Mouse (Mus musculus): ENCODE measurements at regions not wholly inside any gene's neighbourhood (a gene's known extent, or its start where the extent isn't known, plus 50 kb on each side); places are given as distances from the start of the nearest gene placed in this dataset.

DNA sequence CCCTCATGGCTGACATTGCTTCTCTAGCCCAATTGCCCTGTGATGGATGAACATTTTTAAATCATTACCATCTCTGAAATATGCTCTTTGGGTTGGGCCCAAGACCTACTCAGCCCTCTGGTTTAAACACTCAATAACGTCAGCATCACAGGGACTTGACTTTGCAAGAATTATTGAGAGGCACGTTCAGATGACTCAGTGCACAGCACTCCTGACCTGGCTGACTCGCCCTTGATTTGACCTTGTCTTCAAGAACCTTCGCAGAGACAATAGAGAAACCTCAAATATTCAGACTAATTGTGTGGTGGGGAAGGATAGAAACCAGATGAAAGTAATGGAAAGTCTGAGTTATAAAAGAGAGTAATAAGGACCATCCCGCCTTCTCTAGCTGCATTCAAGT, 127.9 kb upstream of the Lnx1 start:
- DNase-seq (ENCODE audit: low spot score) (no peak), ATAC-seq (no peak)
- Histone ChIP-seq H3K27ac (ENCODE audit: low read depth, low read length) (no peak overlapping the region), H3K4me1 (ENCODE audit: control insufficient read depth, insufficient read depth, low read length) (no peaks in the 10 kb centered on the region), H3K4me3 (ENCODE audit: low read depth, low read length) (no peak overlapping the region), H3K9ac (ENCODE audit: low read length) (no peak overlapping the region), H3K27me3 (replicated peaks; ENCODE audit: control insufficient read depth, insufficient read depth, low read length) (no peaks in the 10 kb centered on the region), H3K4me2 (ENCODE audit: low read length) (no peak overlapping the region), H3K9me3 (replicated peaks; ENCODE audit: control insufficient read depth, low read length) (no peaks in the 10 kb centered on the region), H3K36me3 (ENCODE audit: control insufficient read depth, insufficient read depth, low read length) (no peaks in the 10 kb centered on the region)
- 80% methylated on average over 5 of the region's 5 CpGs for WGBS

- Histone ChIP-seq H3K4me3 (ENCODE audit: low read depth, low read length) (no peak overlapping the region), H3K36me3 (ENCODE audit: control insufficient read depth, insufficient read depth, low read length) (no peaks in the 10 kb centered on the region), H3K9me3 (replicated peaks; ENCODE audit: control insufficient read depth, low read length) (no peaks in the 10 kb centered on the region), H3K4me1 (ENCODE audit: control insufficient read depth, insufficient read depth, low read length) (no peaks in the 10 kb centered on the region), H3K4me2 (ENCODE audit: low read length) (no peak overlapping the region), H3K9ac (ENCODE audit: low read length) (no peak overlapping the region), H3K27me3 (replicated peaks; ENCODE audit: control insufficient read depth, insufficient read depth, low read length) (no peaks in the 10 kb centered on the region), H3K27ac (ENCODE audit: low read depth, low read length) (no peak overlapping the region)
- no peak for ATAC-seq
- no peak for DNase-seq (ENCODE audit: low spot score)
- WGBS: 92% methylated on average over 9 of the region's 9 CpGs
Measured at GRCm38 (mm10) chr5:74829003-74829402, 126.3 kb upstream of the Lnx1 start.

DNA sequence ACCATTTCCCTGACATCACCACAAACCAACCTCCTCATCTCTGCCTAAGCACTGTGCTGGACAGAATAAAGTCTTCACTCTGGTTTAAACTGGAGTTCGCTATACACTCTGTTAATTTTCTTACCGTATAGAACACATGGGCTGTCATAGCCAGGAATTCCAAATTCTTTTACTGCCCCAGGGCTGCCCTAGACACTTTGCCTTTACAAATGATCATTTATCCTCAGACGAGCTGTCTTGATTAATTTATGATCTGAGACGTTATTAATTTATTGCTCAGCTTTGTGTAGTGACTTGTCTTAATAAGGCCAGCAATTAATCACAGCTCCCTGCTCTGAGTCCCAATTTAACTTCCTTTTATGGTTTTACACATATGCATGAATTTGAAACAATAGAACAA, 125.2 kb upstream of the Lnx1 start:
- H3K9ac ChIP-seq (ENCODE audit: low read length): no peak overlapping the region
- H3K9me3 ChIP-seq (replicated peaks; ENCODE audit: control insufficient read depth, low read length): no peaks in the 10 kb centered on the region
- no peaks in the 10 kb centered on the region for H3K36me3 ChIP-seq (ENCODE audit: control insufficient read depth, insufficient read depth, low read length)
- DNase-seq (ENCODE audit: low spot score): no peak
- H3K4me2 ChIP-seq (ENCODE audit: low read length): no peak overlapping the region
- no peaks in the 10 kb centered on the region for H3K27me3 ChIP-seq (replicated peaks; ENCODE audit: control insufficient read depth, insufficient read depth, low read length)
- ATAC-seq: no peak
- H3K4me1 ChIP-seq (ENCODE audit: control insufficient read depth, insufficient read depth, low read length): no peaks in the 10 kb centered on the region
- WGBS: 34% methylated on average over 4 of the region's 4 CpGs
- H3K27ac ChIP-seq (ENCODE audit: low read depth, low read length): no peak overlapping the region
- H3K4me3 ChIP-seq (ENCODE audit: low read depth, low read length): no peak overlapping the region

DNA sequence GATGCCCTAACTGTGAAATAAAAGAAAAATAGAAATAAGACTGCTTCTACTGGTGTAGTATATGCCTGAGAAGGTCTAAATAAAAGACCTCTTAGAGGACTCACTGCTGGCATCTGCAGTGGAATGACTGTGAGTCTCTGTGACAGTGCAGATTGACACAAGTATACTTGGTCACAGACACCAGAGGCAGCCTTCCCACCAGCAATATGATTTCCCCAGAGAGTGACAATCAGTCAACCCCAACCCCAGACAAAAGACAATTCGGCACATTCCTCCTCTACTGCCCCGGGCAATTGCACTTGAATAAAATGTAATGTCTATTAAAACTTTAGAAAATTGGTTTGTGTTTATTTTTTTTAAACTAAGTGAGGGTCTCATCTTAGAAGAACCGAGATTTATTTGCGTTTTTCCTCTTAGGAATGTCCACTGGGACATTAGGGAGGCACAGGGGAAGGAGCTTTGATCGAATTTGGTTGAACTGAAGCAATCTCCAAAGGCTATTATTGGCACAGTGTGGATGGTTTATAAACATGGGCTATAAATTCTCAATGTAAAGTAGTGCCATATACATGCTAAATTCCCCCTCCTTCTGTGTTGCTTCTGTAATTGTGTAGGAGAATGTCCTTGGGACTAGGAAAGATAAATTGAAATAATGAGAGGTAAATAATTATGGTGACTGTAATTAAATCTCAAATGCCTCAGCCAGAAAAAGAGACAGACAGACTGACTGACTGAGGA, 123.0 kb upstream of the Lnx1 start:
- H3K4me1 ChIP-seq (ENCODE audit: control insufficient read depth, insufficient read depth, low read length): no peaks in the 10 kb centered on the region
- no peak overlapping the region for H3K4me3 ChIP-seq (ENCODE audit: low read depth, low read length)
- H3K27me3 ChIP-seq (replicated peaks; ENCODE audit: control insufficient read depth, insufficient read depth, low read length): no peaks in the 10 kb centered on the region
- H3K27ac ChIP-seq (ENCODE audit: low read depth, low read length): no peak overlapping the region
- no peak overlapping the region for H3K4me2 ChIP-seq (ENCODE audit: low read length)
- WGBS: 72% methylated on average over 5 of the region's 5 CpGs
- no peak for DNase-seq (ENCODE audit: low spot score)
- H3K36me3 ChIP-seq (ENCODE audit: control insufficient read depth, insufficient read depth, low read length): no peaks in the 10 kb centered on the region
- ATAC-seq: no peak
- no peaks in the 10 kb centered on the region for H3K9me3 ChIP-seq (replicated peaks; ENCODE audit: control insufficient read depth, low read length)
- H3K9ac ChIP-seq (ENCODE audit: low read length): no peak overlapping the region

DNA sequence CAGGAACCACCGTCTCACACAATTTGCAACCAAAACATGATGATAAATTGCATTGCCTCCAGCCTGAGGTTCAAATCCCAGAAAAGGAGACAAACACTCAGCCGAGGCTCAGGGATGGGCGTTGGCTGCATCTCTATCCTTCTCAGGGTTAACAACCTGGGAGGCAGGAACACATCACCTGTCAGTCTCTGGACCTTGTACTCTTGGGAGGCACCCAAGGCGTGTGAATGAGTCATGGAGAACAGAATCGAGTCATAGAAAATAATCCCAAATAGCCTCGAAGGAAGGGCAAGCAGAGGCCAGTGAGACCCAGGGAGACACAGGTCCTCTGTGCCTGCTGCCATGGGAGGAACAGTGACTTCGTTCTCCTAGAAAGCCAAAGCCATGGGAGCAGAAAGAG, 121.0 kb upstream of the Lnx1 start:
- Histone ChIP-seq H3K4me1 (ENCODE audit: control insufficient read depth, insufficient read depth, low read length) (no peaks in the 10 kb centered on the region), H3K27me3 (replicated peaks; ENCODE audit: control insufficient read depth, insufficient read depth, low read length) (no peaks in the 10 kb centered on the region), H3K4me3 (ENCODE audit: low read depth, low read length) (no peak overlapping the region), H3K9ac (ENCODE audit: low read length) (no peak overlapping the region), H3K9me3 (replicated peaks; ENCODE audit: control insufficient read depth, low read length) (no peaks in the 10 kb centered on the region), H3K27ac (ENCODE audit: low read depth, low read length) (no peak overlapping the region), H3K36me3 (ENCODE audit: control insufficient read depth, insufficient read depth, low read length) (no peaks in the 10 kb centered on the region), H3K4me2 (ENCODE audit: low read length) (no peak overlapping the region)
- ATAC-seq (no peak), DNase-seq (ENCODE audit: low spot score) (no peak)
- WGBS: 89% methylated on average over 7 of the region's 7 CpGs

- H3K4me2 ChIP-seq (ENCODE audit: low read length): no peak overlapping the region
- DNase-seq (ENCODE audit: low spot score) (peak; percentile 16), ATAC-seq (peak; percentile 32; the same call in 1 of the 2 replicates)
- H3K27ac ChIP-seq (ENCODE audit: low read depth, low read length): no peak overlapping the region
- no peak overlapping the region for H3K4me3 ChIP-seq (ENCODE audit: low read depth, low read length)
- whole genome bisulfite sequencing: 70% methylated on average over 4 of the region's 4 CpGs
- no peaks in the 10 kb centered on the region for H3K36me3 ChIP-seq (ENCODE audit: control insufficient read depth, insufficient read depth, low read length)
- no peaks in the 10 kb centered on the region for H3K4me1 ChIP-seq (ENCODE audit: control insufficient read depth, insufficient read depth, low read length)
- H3K27me3 ChIP-seq (replicated peaks; ENCODE audit: control insufficient read depth, insufficient read depth, low read length): no peaks in the 10 kb centered on the region
- no peak overlapping the region for H3K9ac ChIP-seq (ENCODE audit: low read length)
- no peaks in the 10 kb centered on the region for H3K9me3 ChIP-seq (replicated peaks; ENCODE audit: control insufficient read depth, low read length)
Measured at GRCm38 (mm10) chr5:74821969-74822368, 119.3 kb upstream of the Lnx1 start.

- Histone ChIP-seq H3K9me3 (replicated peaks; ENCODE audit: control insufficient read depth, low read length) (no peaks in the 10 kb centered on the region), H3K36me3 (ENCODE audit: control insufficient read depth, insufficient read depth, low read length) (no peaks in the 10 kb centered on the region), H3K4me3 (ENCODE audit: low read depth, low read length) (no peak overlapping the region), H3K9ac (ENCODE audit: low read length) (no peak overlapping the region), H3K4me2 (ENCODE audit: low read length) (no peak overlapping the region), H3K27ac (ENCODE audit: low read depth, low read length) (no peak overlapping the region), H3K4me1 (ENCODE audit: control insufficient read depth, insufficient read depth, low read length) (no peaks in the 10 kb centered on the region), H3K27me3 (replicated peaks; ENCODE audit: control insufficient read depth, insufficient read depth, low read length) (no peaks in the 10 kb centered on the region)
- DNase-seq (ENCODE audit: low spot score) (no peak), ATAC-seq (no peak)
- WGBS: 47% methylated on average over 5 of the region's 5 CpGs
Measured at GRCm38 (mm10) chr5:74816523-74816922, 113.8 kb upstream of the Lnx1 start.

- no peaks in the 10 kb centered on the region for H3K27me3 ChIP-seq (replicated peaks; ENCODE audit: control insufficient read depth, insufficient read depth, low read length)
- H3K9me3 ChIP-seq (replicated peaks; ENCODE audit: control insufficient read depth, low read length): no peaks in the 10 kb centered on the region
- H3K4me1 ChIP-seq (ENCODE audit: control insufficient read depth, insufficient read depth, low read length): no peaks in the 10 kb centered on the region
- no peak overlapping the region for H3K4me2 ChIP-seq (ENCODE audit: low read length)
- no peak for ATAC-seq
- DNase-seq (ENCODE audit: low spot score): peak; percentile 19
- no peak overlapping the region for H3K27ac ChIP-seq (ENCODE audit: low read depth, low read length)
- no peaks in the 10 kb centered on the region for H3K36me3 ChIP-seq (ENCODE audit: control insufficient read depth, insufficient read depth, low read length)
- no peak overlapping the region for H3K4me3 ChIP-seq (ENCODE audit: low read depth, low read length)
- 8% methylated on average over 3 of the region's 3 CpGs for WGBS
- H3K9ac ChIP-seq (ENCODE audit: low read length): no peak overlapping the region
Measured at GRCm38 (mm10) chr5:74813396-74813795, 110.7 kb upstream of the Lnx1 start.

DNA sequence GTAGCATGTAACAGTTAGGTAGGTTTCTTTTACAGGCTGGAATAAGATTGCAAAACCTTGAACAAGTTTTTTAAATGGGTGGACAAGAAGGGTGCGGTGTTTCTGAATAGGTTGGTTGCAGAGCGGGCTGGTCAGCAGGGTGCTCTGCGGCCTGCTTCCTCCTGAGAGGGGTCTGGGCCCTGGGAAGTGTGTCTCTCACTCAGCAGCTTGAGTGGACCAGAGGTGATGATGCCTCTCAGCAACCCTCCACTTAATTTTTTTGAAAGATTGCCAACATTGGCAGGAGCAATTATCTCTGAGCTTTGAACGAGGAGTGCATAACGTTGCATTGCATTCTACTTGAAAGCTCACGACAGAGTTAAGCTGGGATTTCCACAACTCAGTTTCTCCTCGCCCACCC, 108.3 kb upstream of the Lnx1 start:
- ATAC-seq (no peak), DNase-seq (ENCODE audit: low spot score) (no peak)
- no peak overlapping the region for H3K27ac ChIP-seq (ENCODE audit: low read depth, low read length)
- H3K4me2 ChIP-seq (ENCODE audit: low read length): no peak overlapping the region
- no peaks in the 10 kb centered on the region for H3K4me1 ChIP-seq (ENCODE audit: control insufficient read depth, insufficient read depth, low read length)
- H3K9me3 ChIP-seq (replicated peaks; ENCODE audit: control insufficient read depth, low read length): no peaks in the 10 kb centered on the region
- no peak overlapping the region for H3K4me3 ChIP-seq (ENCODE audit: low read depth, low read length)
- no peaks in the 10 kb centered on the region for H3K27me3 ChIP-seq (replicated peaks; ENCODE audit: control insufficient read depth, insufficient read depth, low read length)
- H3K36me3 ChIP-seq (ENCODE audit: control insufficient read depth, insufficient read depth, low read length): no peaks in the 10 kb centered on the region
- H3K9ac ChIP-seq (ENCODE audit: low read length): no peak overlapping the region
- WGBS: 65% methylated on average over 7 of the region's 7 CpGs

Measured in forebrain, embryonic 14.5 days (tissue).